Mouse (Mus musculus) cerebellum, adult 2 months (tissue): ENCODE data around the gene Max.

Experiments
- CTCF ChIP-seq: fragments of 200-500 bp; IDR thresholded peaks from 2 replicates; pipeline ENCODE4 v1.5.1; 2011; ENCODE audit warnings: low read depth, mild to moderate bottlenecking, control low read depth, low read length, moderate library complexity, borderline replicate concordance; ENCODE audit not compliant: insufficient read depth
- POLR2A ChIP-seq: fragments of 200-500 bp; IDR thresholded peaks from 2 replicates; pipeline ENCODE4 v1.6.1; 2011; ENCODE audit warnings: low read length, control low read depth, borderline replicate concordance; ENCODE audit not compliant: insufficient read depth

- no peak for TF ChIP-seq POLR2A
- no peak for TF ChIP-seq CTCF
Observed at GRCm38 (mm10) chr12:76979530-76979929, 17.5 kb upstream of the Max start.
